Mouse (Mus musculus): ENCODE data around the gene Gab2. TPM values are rescaled to one million over a fixed set of nuclear protein-coding genes. Genes with fewer than 3 reads are reported as not detected.

Gab2 gene
- total RNA-seq, 2 experiments from 2014 or later = 14.3 to 15.2 TPM

Other genes with a start within 250 kb of the Gab2 start
- 10 to 100 TPM; 17.1 to 17.4 TPM for gene Nars2, start 130.1 kb upstream of the Gab2 start, total RNA-seq (2021)

All from left cerebral cortex, adult 18-20 months (tissue).